Mouse (Mus musculus): ENCODE results near the gene Nme3.
A peak's percentile ranks its signal among the peaks of the same experiment; 100 is the strongest.

The Nme3 gene

DNA sequence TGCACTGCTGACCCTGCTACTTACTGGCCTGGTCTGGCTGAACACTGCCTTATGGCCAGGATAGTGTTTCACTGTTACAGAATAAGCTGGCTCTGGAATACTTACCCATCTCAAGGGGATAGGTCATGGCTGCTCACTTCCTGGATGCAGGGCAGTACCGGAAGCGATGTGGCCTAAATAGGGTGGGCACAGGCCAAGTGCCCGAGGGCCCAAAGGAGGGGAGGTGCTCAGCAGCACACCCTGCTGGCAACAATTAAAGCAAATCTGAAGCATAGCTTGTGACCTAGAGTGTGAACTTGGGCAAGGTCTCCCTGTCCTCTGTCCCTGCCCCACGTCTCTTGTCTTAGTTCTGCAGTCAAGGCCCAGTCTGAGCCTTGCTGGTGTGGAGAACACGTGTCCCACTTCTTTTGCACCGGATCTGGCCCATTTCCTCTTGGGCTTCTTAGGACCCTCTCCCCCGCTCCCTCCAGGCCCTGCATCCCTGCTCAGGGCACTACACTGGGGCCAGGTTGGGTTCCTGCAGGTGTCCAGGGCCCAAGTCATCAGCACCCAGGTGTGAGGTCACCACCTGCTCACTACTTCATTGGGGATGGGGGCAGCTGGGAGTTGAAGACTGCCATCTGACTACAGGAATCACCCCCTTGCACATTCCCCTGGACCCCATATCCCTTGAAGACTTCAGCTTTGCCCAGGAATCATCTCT is 14.4 kb upstream of the Nme3 start:
- peak; percentile 78 for DNase-seq (ENCODE audit: low read depth)

DNA sequence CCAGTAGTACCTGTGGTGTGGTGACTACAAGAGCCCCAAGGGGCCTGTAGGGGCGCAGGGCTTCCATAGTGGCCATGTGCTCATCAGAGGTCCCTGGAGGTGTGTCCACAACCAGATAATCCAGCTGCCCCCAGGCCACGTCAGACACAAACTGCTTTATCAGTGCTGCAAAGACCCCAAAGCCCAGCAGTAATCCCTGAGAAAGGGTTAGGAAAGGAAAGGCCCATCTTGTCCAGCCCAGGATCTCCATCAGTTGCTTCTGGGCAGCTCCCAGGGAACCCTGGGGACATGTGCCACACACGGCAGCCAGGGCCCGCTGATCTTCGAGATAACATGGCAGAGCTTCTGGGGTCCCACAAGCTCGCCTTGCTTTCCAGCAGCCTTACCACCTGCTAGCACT is 11.9 kb upstream of the Nme3 start:
- DNase-seq (ENCODE audit: low read depth), result no peak

DNA sequence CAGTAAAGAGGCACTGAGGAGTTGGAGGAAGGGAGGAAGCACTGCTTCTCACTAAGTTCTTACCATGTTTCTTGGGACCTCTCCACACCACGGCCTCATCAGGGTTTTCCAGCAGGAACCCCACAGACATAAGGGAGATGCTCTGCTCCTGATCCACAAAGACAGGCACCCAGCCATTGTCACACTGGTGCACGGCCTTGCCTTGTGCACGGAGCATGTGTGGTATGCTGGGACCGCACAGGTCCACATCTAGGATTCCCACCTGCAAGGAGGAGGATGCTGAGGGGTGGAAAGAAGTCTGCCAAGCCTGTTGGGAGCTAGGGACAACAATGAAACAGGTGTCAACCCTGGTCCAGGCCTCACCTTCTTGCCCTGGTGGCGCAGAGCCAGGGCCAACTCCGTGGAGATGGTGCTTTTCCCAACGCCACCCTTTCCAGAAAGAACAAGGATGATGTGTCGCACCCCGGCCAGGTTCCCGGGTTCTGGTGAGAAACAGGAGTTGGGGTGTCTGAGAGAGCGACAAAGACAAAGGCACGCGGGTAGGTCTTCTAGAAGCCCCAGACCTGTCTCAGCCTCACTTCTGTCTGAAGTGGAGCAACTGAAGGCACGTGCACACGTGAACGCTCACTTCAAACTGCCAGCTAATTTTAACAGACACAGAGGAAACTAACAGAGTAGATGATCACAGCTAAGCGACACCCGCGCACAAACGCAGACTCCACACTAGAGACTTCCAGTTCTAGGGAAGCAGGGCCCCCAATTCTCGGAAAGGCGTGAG is 10.8 kb upstream of the Nme3 start:
- DNase-seq (ENCODE audit: low read depth), result no peak

DNA sequence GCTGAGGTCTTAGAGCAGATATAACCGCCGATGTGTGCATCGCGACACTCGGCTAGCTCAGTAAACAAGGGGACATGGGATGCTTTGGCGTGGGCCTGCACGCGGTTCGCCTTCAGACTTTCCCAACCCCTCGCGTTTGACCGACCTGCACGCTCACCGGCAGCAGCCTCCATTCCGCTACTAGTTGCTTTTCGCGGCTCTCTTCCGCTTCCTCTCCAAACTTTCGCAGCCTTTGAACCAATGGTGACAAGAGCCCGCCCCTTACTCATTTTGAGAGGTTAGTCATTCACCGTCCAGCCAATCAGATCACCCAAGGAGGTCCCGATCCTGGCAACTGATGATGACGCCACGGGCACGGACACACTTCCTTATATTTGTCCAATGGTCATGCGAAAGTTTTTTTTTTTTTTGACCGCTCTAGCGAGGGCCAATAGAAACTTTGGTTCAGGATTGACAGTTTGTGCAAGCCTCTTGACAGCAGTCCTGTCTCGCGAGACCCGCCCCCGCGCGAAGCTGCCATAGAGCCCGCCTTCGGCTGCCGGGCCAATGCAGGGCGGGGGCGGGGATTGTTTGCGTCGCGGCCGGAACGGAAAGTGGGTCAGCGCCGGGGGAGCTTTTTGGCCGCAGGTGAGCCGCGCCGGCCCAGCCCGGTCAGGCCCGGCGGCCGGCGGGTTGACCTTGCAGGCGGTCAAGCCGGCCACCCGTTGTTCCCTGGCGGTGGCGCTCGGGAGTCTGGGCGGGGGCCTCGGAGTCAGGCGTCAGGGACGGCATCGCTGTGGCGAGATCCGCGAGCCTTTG is 10.0 kb upstream of the Nme3 start, which contains the start of the genes Nubp2 and Spsb3:
Gene Nubp2, minus strand, starts transcription at position 216 of the 798 bp plus-strand sequence.
Gene Spsb3, plus strand, starts transcription at position 510 of the 798 bp plus-strand sequence.
- DNase-seq (ENCODE audit: low read depth), result peak; percentile 99

DNA sequence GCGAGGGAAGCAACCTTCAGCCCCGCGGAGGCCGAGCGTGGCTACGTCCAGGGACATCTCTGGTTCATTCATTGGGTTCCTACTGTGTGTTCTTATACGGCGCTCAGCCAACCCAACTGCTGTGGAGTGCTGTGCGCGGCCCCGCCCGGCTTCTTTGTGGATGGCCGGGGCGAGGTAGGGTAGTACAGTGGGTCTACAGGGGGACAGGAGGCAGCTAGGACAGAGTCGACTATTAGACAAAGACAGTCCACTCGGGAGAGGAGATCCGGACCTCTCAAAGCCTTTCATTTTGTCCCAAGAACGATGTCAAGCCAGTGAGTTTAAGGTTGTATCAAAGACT is 9.4 kb upstream of the Nme3 start:
- DNase-seq (ENCODE audit: low read depth), result no peak

DNA sequence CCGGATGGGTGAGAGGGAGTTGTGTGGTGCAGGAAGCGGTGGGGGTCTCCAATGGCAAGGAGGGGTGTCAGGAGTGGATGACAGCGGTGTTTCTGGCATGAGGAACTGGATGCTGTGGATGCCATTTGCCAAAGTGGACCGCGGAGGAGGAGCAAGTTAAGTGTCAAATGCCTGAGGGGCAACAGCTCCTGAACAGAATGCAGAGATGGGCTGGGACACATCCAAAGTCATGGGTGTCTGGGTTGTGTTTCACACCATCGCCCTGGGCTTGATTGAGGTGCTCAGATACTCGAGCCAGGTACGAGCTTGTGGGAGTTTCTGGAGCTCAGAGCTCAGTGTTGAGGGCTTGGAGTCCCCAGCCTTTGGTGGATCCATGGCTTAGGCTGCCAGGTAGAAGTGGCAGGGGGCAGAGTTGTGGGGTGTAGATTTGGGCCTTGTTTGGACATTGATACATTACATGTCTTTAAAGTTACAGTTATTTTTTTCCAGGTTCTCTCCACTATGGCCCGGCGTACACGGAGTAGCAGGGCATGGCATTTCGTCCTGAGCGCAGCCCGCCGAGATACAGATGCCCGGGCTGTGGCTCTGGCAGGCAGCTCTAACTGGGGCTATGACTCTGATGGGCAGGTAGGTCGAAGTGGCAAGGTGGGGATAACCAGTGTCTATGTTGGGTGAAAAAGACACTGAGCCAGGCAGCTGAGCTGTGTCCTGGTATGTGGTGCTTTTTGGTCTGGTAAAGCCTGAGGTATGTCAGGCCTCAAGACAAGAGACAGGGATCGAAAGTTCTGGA is 8.8 kb upstream of the Nme3 start:
- peak; percentile 39 for DNase-seq (ENCODE audit: low read depth)

DNA sequence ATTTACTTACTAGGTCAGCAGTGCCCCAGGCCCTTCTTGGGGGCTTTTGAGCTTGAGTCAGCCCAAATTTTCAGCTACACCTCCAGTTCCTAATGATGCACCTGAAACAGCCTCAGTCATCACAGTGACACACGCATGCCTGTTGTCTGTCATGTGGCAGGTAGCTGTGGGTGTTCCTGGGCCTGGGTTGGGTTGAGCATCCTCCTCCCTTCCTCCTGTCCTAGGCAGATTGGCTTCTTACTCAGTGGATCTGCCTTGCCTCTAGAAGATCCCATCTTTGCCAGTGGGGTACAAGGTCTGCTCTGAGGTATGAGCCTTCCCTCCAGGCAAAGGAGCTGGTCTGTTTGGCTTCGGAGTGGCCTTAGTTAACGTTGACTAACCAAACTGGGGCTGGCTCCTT is 7.4 kb upstream of the Nme3 start:
- DNase-seq (ENCODE audit: low read depth), result no peak

DNA sequence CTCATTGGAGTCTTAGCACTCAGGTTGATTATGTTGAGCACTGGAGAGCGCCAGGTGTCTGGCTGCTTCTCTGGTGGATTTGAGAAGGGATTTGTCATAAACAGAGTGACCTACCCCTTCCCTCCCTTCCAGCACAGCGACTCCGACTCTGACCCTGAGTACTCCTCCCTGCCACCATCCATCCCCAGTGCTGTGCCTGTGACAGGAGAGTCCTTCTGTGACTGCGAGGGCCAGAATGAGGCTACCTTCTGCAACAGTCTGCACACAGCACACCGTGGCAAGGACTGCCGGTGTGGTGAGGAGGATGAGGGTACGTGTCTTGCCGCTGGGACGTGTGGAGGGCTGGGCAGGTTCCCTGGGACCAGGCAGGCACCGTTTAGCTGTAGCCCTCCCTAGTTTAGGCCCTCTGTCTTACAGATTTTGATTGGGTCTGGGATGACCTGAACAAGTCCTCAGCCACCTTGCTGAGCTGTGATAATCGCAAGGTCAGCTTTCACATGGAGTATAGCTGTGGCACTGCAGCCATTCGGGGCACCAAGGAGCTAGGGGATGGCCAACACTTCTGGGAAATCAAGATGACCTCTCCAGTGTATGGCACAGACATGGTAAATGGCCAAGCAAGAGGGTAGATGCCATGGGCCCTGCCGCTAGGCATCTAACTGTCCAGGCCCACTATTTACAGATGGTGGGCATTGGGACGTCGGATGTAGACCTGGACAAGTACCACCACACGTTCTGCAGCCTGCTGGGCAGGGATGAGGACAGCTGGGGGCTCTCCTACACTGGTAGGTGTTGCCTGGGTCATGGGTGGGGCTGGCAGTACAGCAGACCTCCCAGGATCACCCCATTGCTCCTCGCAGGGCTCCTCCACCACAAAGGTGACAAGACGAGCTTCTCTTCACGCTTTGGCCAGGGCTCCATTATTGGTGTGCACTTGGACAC is 5.9 kb upstream of the Nme3 start:
- no peak for DNase-seq (ENCODE audit: low read depth)

DNA sequence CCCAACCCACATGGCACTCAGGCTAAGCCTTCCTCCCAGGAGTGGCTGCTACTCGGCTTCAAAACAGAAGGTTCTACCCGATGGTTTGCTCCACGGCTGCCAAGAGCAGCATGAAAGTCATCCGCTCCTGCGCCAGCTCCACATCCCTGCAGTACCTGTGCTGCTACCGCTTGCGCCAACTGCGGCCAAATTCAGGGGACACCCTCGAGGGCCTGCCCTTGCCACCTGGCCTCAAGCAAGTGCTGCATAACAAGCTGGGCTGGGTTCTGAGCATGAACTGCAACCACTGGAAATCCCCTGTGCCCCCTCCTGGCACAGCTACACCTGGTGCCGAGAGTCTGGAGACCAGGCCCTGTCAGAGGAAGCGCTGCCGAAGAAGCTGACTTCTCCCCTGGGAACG is 5.0 kb upstream of the Nme3 start:
- DNase-seq (ENCODE audit: low read depth), result peak; percentile 19

DNA sequence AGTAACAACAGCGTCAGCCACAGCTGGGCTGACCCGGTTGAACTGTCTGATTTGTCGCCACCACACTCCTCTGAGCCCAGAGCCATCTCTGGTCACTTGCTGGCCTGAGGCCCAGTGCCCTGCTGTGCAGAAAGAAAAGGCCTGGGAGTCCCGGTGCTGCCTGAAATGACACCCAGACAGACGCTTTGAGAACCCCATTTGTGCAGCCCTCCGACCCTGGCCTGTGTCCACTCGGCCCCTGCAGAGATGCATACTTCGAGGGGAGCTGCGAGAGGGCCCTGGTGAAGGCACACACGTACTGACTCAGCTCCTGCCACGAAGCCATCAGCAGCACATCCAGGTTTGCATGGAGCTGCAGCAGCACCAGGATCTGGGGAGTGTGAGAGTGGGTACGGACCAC is 3.5 kb upstream of the Nme3 start:
- no peak for DNase-seq (ENCODE audit: low read depth)

DNA sequence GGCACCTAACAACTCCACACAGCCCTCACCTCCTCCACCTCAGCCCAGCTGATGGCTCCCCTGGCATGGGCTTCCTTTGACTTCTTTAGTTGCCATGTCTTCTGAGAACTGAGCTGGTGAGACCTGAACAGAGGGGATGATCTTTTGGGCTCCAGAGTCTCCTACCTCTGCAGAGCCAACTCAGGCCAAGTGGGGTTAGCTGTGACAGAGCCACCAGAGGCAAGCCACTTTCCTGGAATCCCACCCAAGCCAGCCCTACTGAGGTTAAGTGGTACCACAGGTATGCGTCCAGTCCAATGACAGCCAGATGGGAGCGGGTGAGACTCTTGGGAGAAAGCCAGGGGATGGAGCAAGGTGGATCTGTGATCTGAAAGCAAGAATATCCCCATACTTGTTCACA is 3.0 kb upstream of the Nme3 start:
- DNase-seq (ENCODE audit: low read depth), result no peak

DNA sequence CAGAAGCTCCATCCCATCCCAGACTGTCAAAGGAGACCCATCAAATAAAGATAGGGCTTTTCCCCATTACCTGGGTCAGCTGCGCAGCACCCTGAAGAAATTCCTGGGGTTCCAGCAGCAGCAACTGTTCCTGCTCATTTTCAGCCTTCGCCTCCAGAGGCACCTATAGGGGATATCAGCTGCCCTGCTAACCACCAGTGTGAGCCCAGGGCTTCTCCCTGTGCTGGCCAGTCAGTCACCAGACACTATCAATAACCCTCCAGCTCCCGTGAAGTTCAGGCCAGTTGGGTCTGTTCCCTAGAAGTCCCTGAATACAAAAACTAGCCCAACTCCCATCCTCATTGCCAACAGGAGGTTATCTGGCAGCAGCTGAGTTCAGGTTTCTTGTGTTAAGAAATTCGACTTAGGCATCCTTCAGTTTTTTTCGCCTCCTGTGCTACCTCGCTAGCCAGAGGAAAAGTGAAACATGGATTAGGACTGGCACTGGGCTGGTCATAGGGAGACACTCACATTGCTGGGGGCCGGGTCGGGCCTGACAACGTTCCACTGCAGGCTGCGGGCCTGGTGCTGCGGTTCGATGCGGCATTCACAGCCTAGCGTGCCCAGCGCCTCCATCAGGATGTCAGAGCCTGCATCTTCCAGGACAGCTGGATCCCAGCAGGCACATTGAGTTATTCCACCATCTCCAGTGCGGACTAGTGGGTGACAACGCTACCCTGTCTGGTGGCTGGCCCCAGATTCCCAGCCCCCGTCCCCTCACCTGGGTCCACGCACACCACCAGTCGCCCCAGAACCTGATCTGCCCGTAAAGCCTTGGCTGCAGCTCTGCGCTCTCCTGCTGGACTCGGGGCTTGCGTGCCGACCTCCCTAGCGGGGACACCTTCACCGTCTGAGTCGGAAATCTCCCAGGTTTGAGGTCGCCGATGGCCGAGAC is 2.0 kb upstream of the Nme3 start:
- DNase-seq (ENCODE audit: low read depth), result peak; percentile 52

DNA sequence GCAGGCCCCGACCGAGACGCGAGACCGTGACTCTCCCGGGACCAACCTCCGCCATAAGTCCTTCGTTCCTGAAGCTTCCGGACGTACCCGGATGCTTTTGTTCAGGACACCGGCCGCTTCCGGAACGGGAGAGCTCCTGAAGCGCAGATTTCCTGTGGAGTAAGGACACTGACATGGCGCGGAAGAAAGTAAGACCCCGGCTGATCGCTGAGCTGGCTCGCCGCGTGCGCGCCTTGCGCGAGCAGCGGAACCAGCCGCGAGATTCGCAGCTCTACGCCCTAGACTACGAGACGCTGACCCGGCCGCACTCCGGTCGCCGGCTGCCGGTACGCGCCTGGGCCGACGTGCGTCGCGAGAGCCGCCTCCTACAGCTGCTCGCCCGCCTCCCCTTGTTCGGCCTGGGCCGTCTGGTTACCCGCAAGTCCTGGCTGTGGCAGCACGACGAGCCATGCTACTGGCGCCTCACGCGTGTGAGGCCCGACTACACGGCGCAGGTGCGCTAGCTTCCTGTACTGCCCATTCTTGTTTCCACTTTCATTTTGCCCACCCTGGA is 1.2 kb upstream of the Nme3 start, which contains the start of the genes Eme2 and Mrps34:
Gene Eme2, minus strand, starts transcription at position 93 of the 553 bp plus-strand sequence.
Gene Mrps34, plus strand, starts transcription at position 122 of the 553 bp plus-strand sequence.
- peak; percentile 91 for DNase-seq (ENCODE audit: low read depth)

DNA sequence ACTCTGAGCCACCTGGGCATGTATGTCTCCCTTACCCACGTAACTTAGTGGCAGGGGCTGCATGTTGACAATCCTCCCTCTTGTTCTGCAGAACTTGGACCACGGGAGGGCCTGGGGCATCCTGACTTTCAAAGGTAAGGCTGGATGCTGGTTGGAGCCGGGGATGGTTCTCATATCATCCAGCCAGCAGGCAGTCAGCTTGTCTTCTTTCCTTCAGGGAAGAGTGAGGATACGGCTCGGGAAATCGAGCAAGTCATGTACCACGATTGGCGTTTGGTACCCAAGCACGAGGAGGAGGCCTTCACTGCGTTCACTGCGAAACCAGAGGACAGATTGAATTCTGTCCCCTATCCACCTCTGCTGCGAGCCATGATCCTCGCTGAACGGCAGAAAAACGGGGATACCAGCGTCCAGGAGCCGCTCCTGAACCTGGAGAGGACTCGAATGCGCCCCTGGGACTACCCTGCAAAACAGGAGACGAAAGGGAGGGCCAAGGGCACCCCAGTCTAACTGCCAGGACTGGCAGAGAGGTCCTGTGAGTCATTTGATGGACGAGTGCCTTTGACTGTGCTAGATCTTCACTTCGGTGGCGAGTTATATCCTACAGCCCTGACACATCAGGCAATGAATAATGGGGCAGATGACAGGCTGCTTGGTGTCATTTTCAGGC is 594 bp upstream of the Nme3 start:
- DNase-seq (ENCODE audit: low read depth), result peak; percentile 65

DNA sequence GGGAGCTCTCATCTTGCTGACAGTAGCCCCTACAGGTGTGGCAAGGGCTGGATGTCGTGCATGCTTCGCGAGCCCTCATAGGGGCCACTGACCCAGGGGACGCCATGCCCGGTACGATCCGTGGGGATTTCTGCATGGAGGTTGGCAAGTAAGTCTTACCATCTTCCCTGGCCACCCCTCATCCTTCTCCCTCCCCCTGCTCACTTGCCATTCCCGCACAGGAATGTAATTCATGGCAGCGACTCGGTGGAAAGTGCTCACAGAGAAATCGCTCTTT is 631 bp downstream of the Nme3 start:
- DNase-seq (ENCODE audit: low read depth), result no peak

DNA sequence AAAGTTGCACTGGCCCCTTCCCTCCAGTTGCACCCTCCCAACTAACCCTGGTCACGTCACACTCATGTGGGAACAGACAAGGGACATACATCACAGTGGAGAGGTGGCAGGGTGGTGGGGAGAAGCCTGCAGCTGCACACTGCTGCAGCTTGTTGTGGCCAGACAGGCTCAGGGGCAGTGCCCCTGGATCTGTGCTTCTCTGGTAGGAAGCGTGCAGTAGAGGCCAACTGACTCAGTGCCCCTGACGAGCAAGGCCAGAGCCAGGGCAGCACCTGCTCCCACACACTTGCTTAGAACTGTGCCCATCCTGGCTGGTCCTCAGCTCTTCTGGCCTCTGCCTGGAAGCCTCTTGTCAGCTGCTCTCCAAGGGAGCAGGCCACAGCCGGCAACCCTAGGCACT is 1.3 kb downstream of the Nme3 start:
- no peak for DNase-seq (ENCODE audit: low read depth)

DNA sequence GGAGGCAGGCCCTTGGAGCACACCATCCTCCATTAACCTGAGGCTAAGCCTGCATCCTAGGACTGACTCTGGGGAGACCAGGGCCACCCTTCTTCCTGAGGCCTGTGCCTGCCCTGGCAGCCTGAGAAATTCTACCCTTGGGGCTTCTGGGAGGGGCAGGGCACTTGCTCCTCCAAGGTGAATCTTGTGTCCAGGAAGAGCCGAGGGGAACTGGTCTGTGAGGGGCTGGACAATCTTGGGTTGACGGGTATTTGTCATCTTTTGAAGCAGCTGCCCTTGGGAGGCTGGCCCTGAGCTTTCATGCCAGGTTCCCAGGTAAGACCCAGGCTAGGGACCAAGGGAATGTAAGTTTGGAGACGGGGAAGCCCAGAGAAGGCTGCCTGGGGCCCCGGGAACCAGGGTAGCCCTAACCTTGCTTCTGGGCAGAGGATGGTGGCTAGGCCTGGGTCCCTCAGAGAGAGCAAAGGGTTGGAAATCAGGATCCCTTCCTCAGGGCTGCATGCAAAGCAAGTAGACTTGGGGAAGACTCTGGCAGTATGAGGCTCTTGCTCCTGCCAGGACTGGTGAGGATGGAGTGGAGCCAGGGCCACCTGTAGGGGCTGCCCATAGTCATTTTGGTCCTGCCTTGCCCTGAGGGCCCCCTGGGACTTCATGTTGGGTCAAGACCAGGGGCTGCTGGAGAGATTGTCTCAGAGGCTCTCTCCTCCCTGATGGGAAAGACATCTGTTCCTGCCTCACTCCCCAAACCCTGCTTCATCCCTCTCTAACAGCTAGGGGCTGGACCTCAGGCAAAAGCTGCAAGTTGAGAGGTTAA is 1.9 kb downstream of the Nme3 start:
- no peak for DNase-seq (ENCODE audit: low read depth)

DNA sequence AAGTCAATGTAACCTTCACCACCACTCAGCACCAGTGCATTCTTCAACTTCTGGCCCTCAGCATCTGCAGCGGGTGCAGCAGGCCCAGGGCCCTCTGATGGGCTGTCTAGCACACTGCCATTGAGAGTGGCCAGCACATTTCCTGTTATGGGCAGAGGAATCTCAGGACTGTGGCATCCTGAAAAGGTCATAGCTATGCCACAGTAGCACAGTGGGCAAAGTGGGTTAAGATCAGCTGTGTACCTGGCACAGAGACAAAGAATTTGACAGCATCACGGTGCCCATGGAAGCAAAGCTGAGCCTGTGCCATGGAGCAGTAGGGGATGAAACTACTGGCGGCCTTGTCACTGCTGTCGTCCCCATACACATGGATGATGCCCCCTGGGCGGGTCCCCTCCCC is 2.9 kb downstream of the Nme3 start:
- DNase-seq (ENCODE audit: low read depth), result no peak

Measured in NIH3T3 (cell line).